Mouse (Mus musculus): ENCODE results near the gene Tppp. TPM values are rescaled to one million over a fixed set of nuclear protein-coding genes. Genes with fewer than 3 reads are reported as not detected.

Gene Tppp
- polyA plus RNA-seq, 1 experiment from 2014 or later: 1.3 TPM

- WGBS: 81% methylated on average over 2 of the region's 2 CpGs
- H3K9me3 ChIP-seq (ENCODE audit: control insufficient read depth, low read length): no peaks in the 10 kb centered on the region
- no peak for ATAC-seq (ENCODE audit: low read depth)
- peaks cover 4% of the 10 kb centered on the region for H3K36me3 ChIP-seq (ENCODE audit: control insufficient read depth, insufficient read depth, low read length)
- no peak overlapping the region for H3K4me3 ChIP-seq (ENCODE audit: low read length)
- H3K4me1 ChIP-seq (replicated peaks; ENCODE audit: control insufficient read depth, insufficient read depth, low read length): no peaks in the 10 kb centered on the region
- H3K4me2 ChIP-seq (ENCODE audit: low read depth, low read length): no peak overlapping the region
- no peak overlapping the region for H3K9ac ChIP-seq (ENCODE audit: low read length)
- H3K27ac ChIP-seq (ENCODE audit: low read length): no peak overlapping the region
- no peaks in the 10 kb centered on the region for H3K27me3 ChIP-seq (ENCODE audit: control insufficient read depth, insufficient read depth, low read depth, low read length)
These were observed 25.5 kb downstream of the Tppp start for GRCm38 (mm10) chr13:74034756-74035155.

DNA sequence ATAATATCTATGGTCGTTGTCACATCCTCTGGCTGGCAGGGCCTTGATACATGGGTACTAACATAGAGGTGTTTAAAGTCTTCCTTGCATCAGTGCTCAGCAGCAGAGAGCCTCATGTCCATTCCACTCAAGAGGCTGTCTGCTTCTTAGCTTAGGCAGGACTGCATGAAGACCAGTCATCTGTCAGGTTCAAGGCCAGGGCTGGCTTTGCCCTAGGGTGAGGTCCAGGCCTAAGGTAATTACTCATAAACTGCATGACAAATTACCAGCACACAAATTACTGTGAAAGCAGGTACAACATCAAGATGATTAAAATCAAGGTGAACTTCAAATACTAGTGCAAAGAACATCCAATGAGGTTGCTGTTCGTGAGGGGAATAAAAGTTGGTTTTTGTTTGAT, 26.6 kb downstream of the Tppp start:
- H3K4me1 ChIP-seq (replicated peaks; ENCODE audit: control insufficient read depth, insufficient read depth, low read length): no peaks in the 10 kb centered on the region
- H3K9me3 ChIP-seq (ENCODE audit: control insufficient read depth, low read length): no peaks in the 10 kb centered on the region
- WGBS: 86% methylated on average over 2 of the region's 2 CpGs
- no peaks in the 10 kb centered on the region for H3K27me3 ChIP-seq (ENCODE audit: control insufficient read depth, insufficient read depth, low read depth, low read length)
- H3K9ac ChIP-seq (ENCODE audit: low read length): no peak overlapping the region
- peaks cover 8% of the 10 kb centered on the region for H3K36me3 ChIP-seq (ENCODE audit: control insufficient read depth, insufficient read depth, low read length)
- no peak overlapping the region for H3K4me3 ChIP-seq (ENCODE audit: low read length)
- H3K4me2 ChIP-seq (ENCODE audit: low read depth, low read length): no peak overlapping the region
- H3K27ac ChIP-seq (ENCODE audit: low read length): no peak overlapping the region
- ATAC-seq (ENCODE audit: low read depth): no peak

DNA sequence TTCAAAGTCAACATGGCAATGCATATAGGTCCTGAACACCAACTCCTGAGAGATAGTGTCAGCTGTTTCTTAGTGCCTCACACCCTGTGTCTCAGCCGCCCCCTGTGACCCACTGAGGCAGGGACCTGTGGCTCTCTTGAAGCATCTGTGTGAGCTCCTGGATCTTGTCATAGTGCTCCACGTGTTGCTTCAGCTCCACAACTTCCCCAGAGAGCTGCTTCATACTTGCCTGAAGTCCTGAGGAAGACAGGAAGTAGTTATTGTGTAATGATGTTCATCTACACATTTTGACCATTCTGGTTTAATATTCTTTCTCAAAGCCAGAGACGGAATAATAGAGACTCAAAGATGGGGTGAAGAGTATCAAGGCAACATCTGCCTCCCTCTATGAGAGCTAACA, 30.7 kb downstream of the Tppp start:
- Histone ChIP-seq H3K27me3 (ENCODE audit: control insufficient read depth, insufficient read depth, low read depth, low read length) (no peaks in the 10 kb centered on the region), H3K9ac (ENCODE audit: low read length) (no peak overlapping the region), H3K4me1 (replicated peaks; ENCODE audit: control insufficient read depth, insufficient read depth, low read length) (no peaks in the 10 kb centered on the region), H3K27ac (ENCODE audit: low read length) (no peak overlapping the region), H3K4me2 (ENCODE audit: low read depth, low read length) (no peak overlapping the region), H3K9me3 (ENCODE audit: control insufficient read depth, low read length) (no peaks in the 10 kb centered on the region), H3K4me3 (ENCODE audit: low read length) (no peak overlapping the region), H3K36me3 (ENCODE audit: control insufficient read depth, insufficient read depth, low read length) (peaks cover 8% of the 10 kb centered on the region)
- 83% methylated on average over 3 of the region's 3 CpGs for WGBS
- no peak for ATAC-seq (ENCODE audit: low read depth)

GRCm38 (mm10) chr13:74056194-74056593, 47.0 kb downstream of the Tppp start:
- no peak for ATAC-seq (ENCODE audit: low read depth)
- H3K36me3 ChIP-seq (ENCODE audit: control insufficient read depth, insufficient read depth, low read length): peaks cover 3% of the 10 kb centered on the region; the same call in 1 of the 2 replicates
- H3K4me1 ChIP-seq (replicated peaks; ENCODE audit: control insufficient read depth, insufficient read depth, low read length): no peaks in the 10 kb centered on the region
- H3K9me3 ChIP-seq (ENCODE audit: control insufficient read depth, low read length): no peaks in the 10 kb centered on the region
- H3K27ac ChIP-seq (ENCODE audit: low read length): no peak overlapping the region
- H3K4me2 ChIP-seq (ENCODE audit: low read depth, low read length): no peak overlapping the region
- H3K9ac ChIP-seq (ENCODE audit: low read length): no peak overlapping the region
- H3K4me3 ChIP-seq (ENCODE audit: low read length): no peak overlapping the region
- H3K27me3 ChIP-seq (ENCODE audit: control insufficient read depth, insufficient read depth, low read depth, low read length): no peaks in the 10 kb centered on the region
- 79% methylated on average over 1 of the region's 1 CpGs for WGBS

GRCm38 (mm10) chr13:74058081-74058480, 48.9 kb downstream of the Tppp start:
- WGBS: 89% methylated on average over 9 of the region's 9 CpGs
- H3K36me3 ChIP-seq (ENCODE audit: control insufficient read depth, insufficient read depth, low read length): peaks cover 3% of the 10 kb centered on the region; the same call in 1 of the 2 replicates
- H3K4me2 ChIP-seq (ENCODE audit: low read depth, low read length): no peak overlapping the region
- no peaks in the 10 kb centered on the region for H3K4me1 ChIP-seq (replicated peaks; ENCODE audit: control insufficient read depth, insufficient read depth, low read length)
- no peaks in the 10 kb centered on the region for H3K9me3 ChIP-seq (ENCODE audit: control insufficient read depth, low read length)
- ATAC-seq (ENCODE audit: low read depth): no peak
- H3K9ac ChIP-seq (ENCODE audit: low read length): no peak overlapping the region
- H3K4me3 ChIP-seq (ENCODE audit: low read length): no peak overlapping the region
- H3K27ac ChIP-seq (ENCODE audit: low read length): no peak overlapping the region
- H3K27me3 ChIP-seq (ENCODE audit: control insufficient read depth, insufficient read depth, low read depth, low read length): no peaks in the 10 kb centered on the region

DNA sequence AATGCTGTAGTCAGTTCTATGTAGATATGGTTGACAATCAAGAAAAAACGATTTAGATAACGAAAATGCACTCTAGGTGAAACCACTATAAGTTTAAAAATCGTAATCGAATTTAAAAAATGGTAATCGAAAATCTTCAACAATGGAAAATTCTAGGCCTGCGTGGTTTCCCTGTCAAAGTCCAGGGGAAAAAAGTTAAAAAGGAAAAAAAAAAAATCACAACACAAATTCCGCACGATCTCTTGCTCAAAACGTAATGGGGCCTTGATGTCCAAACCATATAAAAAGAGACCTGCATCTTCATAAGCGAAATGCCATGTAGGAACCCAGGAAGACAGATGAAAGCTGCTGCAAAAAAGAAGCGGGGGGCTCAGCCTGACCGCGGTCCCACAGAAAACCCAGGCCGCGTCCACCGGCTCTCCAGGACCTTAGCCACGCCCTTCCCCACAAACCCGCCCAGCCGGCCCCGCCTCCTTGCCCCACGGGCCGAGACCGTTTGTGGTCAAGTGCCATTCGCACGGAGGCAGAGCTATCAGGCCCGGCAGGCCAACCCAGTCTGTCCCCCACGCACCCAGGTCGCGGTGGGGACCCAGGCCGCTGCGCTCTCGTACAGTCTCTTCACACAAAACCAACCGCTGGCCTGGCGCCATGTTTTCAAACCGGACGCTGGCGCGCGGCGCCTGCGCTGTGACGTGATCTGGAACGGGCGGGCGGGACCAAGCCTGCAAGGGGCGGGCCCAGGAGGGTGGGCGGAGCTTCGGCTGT, 52.6 kb downstream of the Tppp start, which contains the start of gene Cep72:
TSS of gene Cep72 (minus strand) at position 687 of the 765 bp plus-strand sequence.
- 2% methylated on average over 48 of the region's 48 CpGs for WGBS

DNA sequence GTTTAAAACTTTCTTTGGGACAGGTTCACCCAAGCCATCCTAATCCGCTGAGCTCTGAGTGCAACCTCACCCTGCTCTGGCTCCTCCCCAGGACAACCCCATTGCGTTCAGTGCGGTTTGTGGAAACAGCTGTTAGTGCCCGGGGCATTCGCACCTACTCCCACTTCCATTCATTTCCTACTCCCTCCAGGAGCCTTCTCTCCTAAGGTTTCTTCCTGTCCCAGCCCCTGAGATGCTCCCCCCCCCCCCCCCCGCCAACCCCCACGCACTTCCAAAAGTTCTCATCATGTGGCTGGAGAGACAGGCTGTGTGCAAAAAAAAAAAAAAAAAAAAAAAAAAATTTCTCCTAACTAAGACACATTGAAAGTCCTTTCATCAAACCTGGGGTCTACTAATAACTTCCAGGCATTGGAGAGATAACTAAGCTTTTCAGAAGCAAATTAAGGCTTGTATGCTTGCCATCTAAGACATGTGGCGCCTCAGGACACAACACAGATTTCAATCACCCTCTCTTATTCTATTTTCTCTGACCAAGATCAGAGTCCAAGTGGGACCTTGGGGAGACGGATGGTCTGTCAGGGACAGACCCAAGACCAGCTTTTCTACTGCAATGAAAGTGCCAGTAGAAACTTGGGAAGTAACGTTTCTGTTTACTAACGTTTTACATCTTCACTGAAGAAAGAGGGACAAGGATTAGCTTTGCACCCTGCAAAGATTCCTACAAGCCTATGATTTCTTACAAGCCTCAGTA, 53.3 kb downstream of the Tppp start:
- Histone ChIP-seq H3K36me3 (ENCODE audit: control insufficient read depth, insufficient read depth, low read length) (peaks cover 3% of the 10 kb centered on the region; the same call in 1 of the 2 replicates), H3K9ac (ENCODE audit: low read length) (peak overlapping the region; percentile 91), H3K4me3 (ENCODE audit: low read length) (peak overlapping the region; percentile 87), H3K27ac (ENCODE audit: low read length) (no peak overlapping the region; the same call in 1 of the 2 replicates), H3K9me3 (ENCODE audit: control insufficient read depth, low read length) (no peaks in the 10 kb centered on the region), H3K27me3 (ENCODE audit: control insufficient read depth, insufficient read depth, low read depth, low read length) (no peaks in the 10 kb centered on the region), H3K4me1 (replicated peaks; ENCODE audit: control insufficient read depth, insufficient read depth, low read length) (no peaks in the 10 kb centered on the region), H3K4me2 (ENCODE audit: low read depth, low read length) (peak overlapping the region; percentile 70)
- 25% methylated on average over 10 of the region's 11 CpGs for WGBS
- ATAC-seq (ENCODE audit: low read depth): no peak

More for the DNA sequence above, 52.6 kb downstream of the Tppp start, which contains the start of gene Cep72:
- Histone ChIP-seq H3K27ac (ENCODE audit: low read length) (peak within 1 kb of the TSS; percentile 95), H3K36me3 (ENCODE audit: control insufficient read depth, insufficient read depth, low read length) (peaks cover 3% of the 10 kb centered on the region; the same call in 1 of the 2 replicates), H3K4me1 (replicated peaks; ENCODE audit: control insufficient read depth, insufficient read depth, low read length) (no peaks in the 10 kb centered on the region), H3K27me3 (ENCODE audit: control insufficient read depth, insufficient read depth, low read depth, low read length) (no peaks in the 10 kb centered on the region), H3K4me2 (ENCODE audit: low read depth, low read length) (peak within 1 kb of the TSS; percentile 70), H3K4me3 (ENCODE audit: low read length) (peak within 1 kb of the TSS; percentile 87), H3K9me3 (ENCODE audit: control insufficient read depth, low read length) (no peaks in the 10 kb centered on the region), H3K9ac (ENCODE audit: low read length) (peak within 1 kb of the TSS; percentile 91)
- peak; percentile 98 for ATAC-seq (ENCODE audit: low read depth)

DNA sequence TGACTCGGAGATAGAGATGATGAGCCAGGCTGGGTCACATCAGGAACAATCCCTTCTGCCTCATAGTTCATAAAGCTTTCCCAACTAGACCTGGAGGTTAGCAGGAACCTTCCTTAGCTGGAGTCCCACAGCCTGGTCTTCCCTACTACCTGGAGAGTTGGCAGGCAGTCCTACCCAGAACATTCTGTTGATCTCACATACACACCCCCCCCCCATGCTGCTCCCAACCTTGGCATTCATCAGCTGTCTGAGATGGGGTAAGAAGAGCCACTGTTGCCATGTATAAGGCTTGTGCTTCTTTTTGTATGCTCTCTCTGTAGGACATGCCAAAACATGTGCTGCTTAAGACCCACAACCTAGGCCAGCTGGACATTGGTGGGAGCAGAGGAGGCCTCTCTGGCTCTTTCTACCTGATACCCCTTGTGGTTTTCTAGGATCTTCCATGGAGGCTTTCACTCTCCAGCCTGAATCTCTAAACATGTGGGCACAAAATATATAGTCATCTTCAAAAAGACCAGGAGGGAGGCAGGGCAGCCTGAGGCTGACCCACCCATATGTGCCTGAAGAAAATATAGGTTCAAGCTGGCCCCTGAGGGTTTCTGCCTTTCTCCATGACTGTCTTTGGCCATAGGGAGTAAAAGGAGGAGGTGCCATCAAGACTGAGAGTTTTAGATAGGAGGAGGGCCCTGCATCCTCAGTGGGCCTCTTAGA, 54.3 kb downstream of the Tppp start:
- H3K27ac ChIP-seq (ENCODE audit: low read length): no peak overlapping the region
- no peaks in the 10 kb centered on the region for H3K4me1 ChIP-seq (replicated peaks; ENCODE audit: control insufficient read depth, insufficient read depth, low read length)
- no peak overlapping the region for H3K9ac ChIP-seq (ENCODE audit: low read length)
- H3K4me3 ChIP-seq (ENCODE audit: low read length): no peak overlapping the region
- no peak overlapping the region for H3K4me2 ChIP-seq (ENCODE audit: low read depth, low read length)
- WGBS: 69% methylated on average over 1 of the region's 1 CpGs
- no peak for ATAC-seq (ENCODE audit: low read depth)
- H3K27me3 ChIP-seq (ENCODE audit: control insufficient read depth, insufficient read depth, low read depth, low read length): no peaks in the 10 kb centered on the region
- H3K9me3 ChIP-seq (ENCODE audit: control insufficient read depth, low read length): no peaks in the 10 kb centered on the region
- H3K36me3 ChIP-seq (ENCODE audit: control insufficient read depth, insufficient read depth, low read length): no peaks in the 10 kb centered on the region

- Histone ChIP-seq H3K27me3 (ENCODE audit: control insufficient read depth, insufficient read depth, low read depth, low read length) (no peaks in the 10 kb centered on the region), H3K9me3 (ENCODE audit: control insufficient read depth, low read length) (no peaks in the 10 kb centered on the region), H3K4me3 (ENCODE audit: low read length) (no peak overlapping the region), H3K27ac (ENCODE audit: low read length) (no peak overlapping the region), H3K4me2 (ENCODE audit: low read depth, low read length) (no peak overlapping the region), H3K4me1 (replicated peaks; ENCODE audit: control insufficient read depth, insufficient read depth, low read length) (no peaks in the 10 kb centered on the region), H3K36me3 (ENCODE audit: control insufficient read depth, insufficient read depth, low read length) (no peaks in the 10 kb centered on the region), H3K9ac (ENCODE audit: low read length) (no peak overlapping the region)
- WGBS: 80% methylated on average over 1 of the region's 1 CpGs
- no peak for ATAC-seq (ENCODE audit: low read depth)
These were observed 57.4 kb downstream of the Tppp start for GRCm38 (mm10) chr13:74066576-74066975.
